Mouse (Mus musculus): ENCODE data around the gene Slc52a3. TPM values are rescaled to one million over a fixed set of nuclear protein-coding genes. Genes with fewer than 3 reads are reported as not detected.

The Slc52a3 gene
- total RNA-seq, 2 experiments from 2014 or later: 2.6 TPM

DNA sequence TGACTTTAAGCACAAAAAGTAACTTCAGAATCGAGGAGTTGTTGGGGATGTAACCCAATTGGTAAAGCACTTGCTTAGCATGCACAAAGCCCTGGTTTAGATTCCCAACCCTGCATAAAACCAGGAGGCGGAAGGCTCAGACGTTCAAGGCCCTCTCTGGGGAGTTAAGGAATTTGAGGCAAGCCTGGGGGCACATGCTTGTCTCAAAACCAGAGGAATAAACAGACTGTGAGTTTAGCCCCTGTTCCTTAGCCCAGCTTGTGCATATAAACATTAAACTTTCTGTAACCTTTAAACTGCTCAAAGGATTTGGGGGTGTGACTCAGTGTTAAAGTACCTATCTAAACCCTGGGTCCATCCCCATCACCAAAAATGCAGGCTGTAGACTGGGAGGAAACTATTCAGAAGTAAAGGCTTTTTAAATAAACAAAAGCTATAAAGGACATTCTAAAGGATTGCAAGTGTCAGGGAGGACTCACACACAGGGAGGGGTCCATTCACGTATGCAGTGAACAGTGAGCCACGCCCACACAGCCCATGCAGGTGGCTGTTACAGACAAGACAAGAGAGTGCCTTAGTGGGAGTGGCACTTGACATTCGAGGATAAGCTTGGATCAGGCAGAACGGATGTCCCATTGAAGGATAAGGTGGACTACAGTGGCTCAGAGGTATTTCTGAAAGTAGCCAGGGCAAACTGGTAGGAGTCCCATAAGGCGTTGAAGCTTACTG, 1.6 kb downstream of the Slc52a3 start:
- DNase-seq (ENCODE audit: extremely low spot score in 1 of 2, low spot score in 1 of 2): no peak

DNA sequence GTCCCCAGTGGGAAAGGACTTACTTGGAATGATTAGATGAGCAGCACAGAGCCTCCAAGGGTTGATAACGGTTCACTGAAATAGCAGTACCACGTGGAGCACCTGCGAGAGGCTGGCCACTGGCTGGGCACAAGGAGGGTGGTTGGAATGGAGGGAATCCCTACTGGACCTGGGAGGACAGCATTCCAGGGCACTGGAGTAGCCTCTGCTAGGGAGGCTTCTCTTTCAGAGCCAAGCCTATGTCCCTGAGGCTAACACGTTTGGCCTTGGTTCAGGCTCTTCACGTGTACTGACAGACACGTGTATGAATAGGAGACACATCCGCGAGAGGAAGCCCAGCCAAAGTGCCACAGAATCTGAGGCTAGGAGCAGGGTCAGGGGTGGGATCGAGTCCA, 2.2 kb downstream of the Slc52a3 start:
- no peak for DNase-seq (ENCODE audit: extremely low spot score in 1 of 2, low spot score in 1 of 2)

DNA sequence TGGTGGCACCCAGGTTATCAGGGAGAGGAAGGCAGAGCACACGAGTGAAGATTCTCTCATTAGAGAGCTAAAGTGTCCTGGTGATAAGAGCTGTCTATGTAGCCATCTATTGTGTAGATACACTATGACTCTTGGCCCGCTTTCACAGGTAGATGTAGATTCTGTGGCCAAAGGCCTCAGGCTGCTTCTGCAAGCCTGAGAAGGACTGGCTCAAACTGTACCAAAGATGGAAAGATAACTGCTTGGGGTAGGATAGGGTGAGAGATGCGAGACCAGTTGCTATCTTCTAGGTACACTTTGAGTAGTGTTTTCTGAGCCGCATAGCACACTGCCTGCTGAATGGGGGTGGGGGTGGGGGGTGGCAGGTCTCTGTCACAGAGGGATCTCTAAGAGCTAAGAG, 2.6 kb downstream of the Slc52a3 start:
- no peak for DNase-seq (ENCODE audit: extremely low spot score in 1 of 2, low spot score in 1 of 2)

DNA sequence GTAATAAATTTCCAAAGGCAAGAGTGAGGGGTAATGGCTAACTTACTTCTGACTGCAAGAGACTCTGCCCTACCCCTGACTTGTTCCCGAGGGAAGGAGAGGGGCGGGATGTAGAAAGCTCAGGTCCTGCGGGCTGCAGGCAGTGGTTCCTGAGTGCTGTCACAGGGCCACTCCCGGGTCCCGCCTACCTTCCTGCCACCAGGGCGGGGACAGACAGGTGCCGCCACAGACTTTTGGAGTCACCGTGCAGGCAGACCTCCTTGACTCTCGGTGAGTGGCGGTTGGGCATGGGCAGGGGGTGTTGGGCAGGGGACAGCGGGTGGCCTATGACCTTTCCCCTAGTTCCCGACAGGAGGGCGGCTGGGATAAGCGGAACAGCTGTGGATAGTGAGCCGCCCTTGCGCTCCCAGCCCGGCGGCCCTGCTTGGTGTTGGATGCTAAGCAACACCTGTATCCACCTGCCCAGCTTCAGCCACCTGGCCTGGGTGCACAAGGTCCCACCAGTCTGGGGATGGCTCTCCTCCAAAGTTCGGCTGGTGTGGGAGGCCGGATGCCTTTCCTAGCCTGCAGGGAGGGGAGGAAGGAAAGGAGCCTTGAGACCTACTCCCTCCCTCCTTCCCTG, 3.5 kb downstream of the Slc52a3 start:
- DNase-seq (ENCODE audit: extremely low spot score in 1 of 2, low spot score in 1 of 2): no peak

DNA sequence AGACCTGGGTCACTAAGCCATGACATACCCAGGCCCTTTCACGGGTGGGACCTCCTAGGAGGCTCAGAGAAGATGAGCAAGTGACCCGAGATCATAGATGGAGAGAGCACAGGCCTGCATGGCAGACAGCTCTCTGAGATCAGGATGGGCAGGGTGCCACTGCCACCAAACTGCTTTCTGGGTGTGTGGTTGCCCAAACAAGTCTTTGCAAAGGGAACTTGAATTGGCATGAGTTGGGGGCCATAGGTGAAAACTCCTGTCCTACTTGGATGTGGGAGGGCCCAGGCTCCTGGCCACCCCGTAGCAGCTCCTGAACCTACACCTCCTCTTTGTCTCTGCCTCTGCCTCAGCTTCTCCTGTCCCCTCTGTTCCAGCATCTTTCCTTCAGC, 4.0 kb downstream of the Slc52a3 start:
- DNase-seq (ENCODE audit: extremely low spot score in 1 of 2, low spot score in 1 of 2): no peak

DNA sequence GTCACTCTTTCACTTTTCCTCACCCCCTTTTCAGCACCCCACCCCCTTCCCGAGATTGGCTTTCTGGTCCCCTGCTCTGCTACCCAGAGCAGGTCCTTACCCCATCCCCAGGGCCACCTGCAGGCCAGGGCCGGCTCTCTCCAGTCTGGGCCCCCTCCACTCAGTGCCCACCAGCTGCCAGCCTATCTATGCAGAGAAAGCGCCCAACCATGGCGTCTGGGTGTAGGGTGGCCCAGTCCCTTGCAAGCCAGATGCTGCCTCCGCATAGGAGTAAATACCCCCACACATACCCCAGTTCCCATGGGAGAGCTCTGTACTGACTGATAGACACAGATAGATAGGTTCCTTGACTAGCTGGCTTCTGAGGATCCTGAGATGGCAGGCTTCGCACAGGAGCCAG, 4.4 kb downstream of the Slc52a3 start:
- DNase-seq (ENCODE audit: extremely low spot score in 1 of 2, low spot score in 1 of 2): no peak

DNA sequence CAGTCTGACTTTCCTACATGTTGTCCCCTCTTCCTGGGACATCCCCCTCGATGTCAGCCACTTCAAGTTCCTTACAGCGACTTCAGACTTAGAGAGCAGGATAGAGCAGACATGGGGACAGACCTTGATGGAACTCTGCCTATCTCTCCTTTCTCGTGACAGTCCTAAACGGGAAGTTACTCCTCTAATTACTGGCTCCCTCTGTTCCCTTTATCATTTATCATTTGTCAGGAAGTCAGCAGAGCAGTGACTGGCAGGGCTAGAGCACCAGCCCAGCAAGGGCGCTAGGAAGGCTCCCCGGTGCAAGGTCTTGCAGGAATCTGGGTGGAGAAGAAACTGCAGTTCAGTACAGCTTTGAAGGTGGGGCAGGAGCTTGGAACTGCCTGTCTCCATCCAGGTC, 6.2 kb downstream of the Slc52a3 start:
- no peak for DNase-seq (ENCODE audit: extremely low spot score in 1 of 2, low spot score in 1 of 2)

DNA sequence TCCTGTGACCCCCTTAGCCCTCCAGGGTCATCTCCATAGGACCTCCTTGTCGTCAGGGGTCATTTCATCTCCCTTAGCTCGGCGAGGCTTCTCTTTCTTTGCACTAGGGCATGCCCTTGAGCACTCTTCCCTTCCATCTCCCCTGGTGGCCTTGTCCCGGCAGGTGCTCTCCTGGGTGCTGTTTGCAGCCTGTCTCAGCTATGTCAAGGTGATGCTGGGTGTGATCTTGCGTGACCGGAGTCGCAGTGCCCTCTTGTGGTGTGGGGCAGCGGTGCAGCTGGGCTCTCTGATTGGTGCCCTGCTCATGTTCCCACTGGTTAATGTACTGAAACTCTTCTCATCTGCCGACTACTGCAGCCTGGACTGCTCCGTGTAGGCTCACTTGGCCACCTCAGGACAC, 11.5 kb downstream of the Slc52a3 start:
- peak; percentile 54 to 76 for DNase-seq (ENCODE audit: extremely low spot score in 1 of 2, low spot score in 1 of 2)

DNA sequence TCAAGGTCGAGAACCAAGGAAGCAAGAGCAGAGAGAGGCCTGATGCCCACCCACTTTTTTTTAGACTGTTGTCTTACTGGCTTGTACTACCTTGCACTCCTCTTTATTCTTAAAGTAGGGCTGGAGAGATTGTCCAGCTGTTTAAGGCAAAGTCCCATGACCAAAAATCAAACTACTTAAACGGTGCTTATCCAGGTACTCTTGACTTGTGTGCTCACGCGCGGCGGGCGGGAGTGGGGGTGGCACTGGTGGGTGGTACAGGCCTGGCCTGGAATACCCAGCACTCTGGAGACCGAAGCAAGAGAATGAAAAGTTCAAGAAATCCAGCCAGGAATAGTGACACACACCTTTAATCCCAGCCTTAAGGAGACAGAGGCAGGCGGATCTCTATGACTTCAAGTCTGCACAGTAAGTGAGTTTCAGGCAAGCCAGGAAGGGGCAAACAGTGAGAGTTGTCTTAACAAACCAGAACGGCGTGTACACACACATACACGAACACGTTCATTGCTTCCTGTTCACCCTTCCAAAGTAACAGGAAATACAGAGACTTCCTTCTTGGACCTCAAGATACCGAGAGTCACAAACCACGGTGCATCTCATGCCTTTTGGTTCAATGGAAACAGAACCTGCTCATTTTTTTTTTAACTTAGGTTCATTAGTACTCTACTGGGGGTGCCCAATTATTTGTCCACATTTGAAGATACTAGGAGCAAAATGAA, 12.9 kb downstream of the Slc52a3 start:
- DNase-seq (ENCODE audit: extremely low spot score in 1 of 2, low spot score in 1 of 2): no peak

DNA sequence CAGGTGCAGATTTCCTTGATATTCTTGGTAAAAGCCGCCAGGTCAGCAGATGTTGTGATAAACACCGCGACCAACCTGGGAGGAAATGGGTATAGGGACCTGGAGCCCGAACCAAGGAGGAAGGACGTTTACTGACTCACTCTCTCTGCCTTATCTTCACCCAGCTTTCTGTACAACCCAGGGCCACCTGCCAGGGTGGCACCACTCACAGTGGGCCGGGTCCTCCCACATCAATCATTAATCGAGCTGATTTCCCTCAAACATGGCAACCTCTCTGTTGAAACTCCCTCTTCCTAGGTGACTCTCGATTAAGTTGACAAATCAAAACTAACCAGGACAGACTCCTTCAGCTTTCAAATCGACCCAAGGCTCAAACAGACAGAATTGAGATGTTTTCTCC, 13.9 kb downstream of the Slc52a3 start:
- no peak for DNase-seq (ENCODE audit: extremely low spot score in 1 of 2, low spot score in 1 of 2)

DNA sequence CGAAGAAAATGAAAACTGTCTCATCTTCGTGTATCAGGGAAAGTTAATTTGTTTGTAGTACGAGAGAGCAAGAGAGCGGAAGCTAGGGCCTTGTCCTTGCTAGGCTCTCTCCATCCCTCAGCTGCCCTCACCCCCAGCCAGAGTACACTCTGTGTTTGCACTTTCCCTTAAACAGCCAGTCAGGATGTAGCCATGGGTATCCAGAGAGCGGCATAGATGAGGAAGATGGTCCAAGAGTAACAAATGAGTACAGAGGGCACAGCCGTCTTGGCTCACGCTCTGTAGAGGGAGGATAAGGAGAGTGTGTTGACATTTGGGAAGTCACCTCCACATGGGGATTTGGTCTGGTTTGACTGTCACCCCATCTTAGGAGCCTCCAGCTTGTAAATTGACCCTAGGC, 14.3 kb downstream of the Slc52a3 start:
- no peak for DNase-seq (ENCODE audit: extremely low spot score in 1 of 2, low spot score in 1 of 2)

DNA sequence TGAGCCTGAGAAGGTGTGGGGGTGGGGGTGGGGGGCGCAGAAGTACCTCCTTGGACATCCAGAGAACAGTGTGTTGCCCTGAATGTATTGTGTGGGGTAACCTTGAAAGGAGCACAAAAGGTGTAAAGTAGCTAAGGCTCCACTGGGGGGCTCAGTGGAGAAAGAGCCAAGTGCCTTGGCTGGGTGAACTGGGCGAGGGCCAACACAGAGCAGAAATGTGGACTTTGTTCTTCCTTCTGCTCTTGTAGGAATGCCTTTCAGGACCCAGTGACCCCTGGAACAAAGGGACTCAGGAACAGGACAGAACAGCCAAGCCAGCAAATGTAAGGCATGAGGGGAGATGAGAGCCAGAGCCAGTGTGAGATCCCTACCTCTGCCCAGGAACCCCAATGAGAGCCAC, 15.4 kb downstream of the Slc52a3 start:
- DNase-seq (ENCODE audit: extremely low spot score in 1 of 2, low spot score in 1 of 2): no peak

DNA sequence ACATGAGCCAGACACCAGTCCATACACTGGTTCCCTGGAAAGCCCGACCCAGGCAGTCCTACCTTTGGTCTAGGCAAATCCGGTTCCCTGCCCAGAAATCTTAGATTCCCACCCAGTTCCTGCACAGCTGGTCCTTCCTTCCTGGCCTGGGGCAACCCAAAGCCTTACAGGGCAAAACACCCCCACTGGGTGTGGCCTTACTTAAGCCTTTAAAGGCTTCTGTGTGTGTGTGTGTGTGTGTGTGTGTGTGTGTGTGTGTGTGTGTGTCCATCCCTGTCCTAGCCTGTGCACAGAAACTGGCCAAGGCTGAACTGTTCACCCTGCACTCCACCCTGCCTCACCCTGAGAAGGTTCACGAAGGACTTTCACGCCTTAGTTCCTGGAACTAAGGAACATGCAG, 15.9 kb downstream of the Slc52a3 start:
- DNase-seq (ENCODE audit: extremely low spot score in 1 of 2, low spot score in 1 of 2): no peak

DNA sequence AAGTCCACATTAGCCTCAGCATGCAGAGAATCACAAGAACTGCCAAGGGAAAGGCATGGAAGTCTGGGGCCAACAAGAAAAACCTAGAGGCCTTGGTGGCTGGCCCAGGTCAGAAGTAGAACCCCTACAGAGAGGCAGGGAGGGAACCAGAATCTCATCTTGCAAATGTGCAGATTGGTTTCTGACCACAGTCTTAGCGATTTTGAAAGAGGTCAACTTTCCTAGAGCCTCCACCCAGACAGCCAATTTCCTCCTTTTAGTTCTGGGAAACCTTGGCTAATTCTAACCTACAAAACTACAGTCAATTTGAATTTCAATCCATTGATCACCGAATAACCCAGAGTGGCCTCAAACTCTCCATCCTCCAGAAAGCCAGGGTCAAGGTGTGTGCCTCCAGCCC, 16.4 kb downstream of the Slc52a3 start:
- no peak for DNase-seq (ENCODE audit: extremely low spot score in 1 of 2, low spot score in 1 of 2)

DNA sequence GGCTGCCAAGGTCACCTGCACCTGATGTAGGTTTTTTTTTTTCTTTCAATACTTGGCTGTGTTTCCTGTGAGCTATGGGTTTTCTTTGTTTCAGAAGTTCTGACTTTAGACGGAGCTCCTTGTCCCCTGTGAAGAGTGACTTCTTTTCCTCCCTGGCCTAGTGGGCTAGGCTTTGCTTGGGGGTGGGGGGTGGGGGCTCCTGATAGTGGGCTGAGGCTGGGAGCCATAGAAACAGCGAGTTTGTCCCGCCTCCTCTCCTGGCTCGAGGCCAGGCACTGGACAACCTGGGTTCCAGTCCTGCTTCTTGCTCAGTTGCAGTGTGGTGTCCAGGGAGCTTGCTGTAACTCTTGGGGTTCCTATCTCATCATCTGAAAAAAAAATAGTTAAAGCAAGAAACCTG, 19.7 kb downstream of the Slc52a3 start:
- DNase-seq (ENCODE audit: extremely low spot score in 1 of 2, low spot score in 1 of 2): no peak

DNA sequence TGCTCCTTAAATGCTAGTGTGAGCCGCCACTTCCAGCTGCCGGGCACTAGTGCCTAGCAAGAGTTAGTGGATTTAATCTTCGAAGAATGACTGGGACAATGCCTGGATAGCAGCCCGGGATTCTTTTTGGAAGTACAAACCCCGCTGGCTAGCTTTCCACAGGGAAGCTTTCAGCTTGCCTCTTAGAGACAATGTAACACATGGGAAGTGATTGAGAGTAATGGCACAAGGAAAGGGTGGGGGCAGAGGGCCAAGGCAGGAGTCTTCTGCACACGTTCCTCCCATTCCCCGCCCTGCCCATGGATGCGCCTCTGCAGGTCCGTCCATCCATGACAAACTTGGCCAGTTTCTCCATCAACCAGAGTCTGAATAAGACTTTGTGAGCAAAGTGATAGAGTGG, 20.4 kb downstream of the Slc52a3 start:
- no peak for DNase-seq (ENCODE audit: extremely low spot score in 1 of 2, low spot score in 1 of 2)

DNA sequence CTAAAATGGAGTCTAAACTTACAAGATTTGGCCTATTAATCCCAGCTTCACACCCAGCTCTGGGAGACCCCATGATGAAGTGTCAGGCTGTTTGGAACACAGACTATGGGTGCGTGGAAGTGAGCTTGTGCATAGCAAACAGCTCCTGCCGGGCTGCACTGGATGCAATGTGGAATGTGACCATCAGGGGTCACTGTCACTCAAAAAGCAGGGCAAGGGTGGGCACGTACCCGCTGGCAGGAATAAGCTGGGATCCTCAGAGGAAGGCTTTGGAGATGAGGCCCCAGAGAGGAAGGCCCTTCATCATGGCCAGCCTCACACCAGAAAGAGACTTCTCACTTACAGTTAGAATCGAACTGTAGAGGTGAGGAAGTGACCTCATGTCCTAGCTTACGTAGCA, 23.9 kb downstream of the Slc52a3 start:
- DNase-seq (ENCODE audit: extremely low spot score in 1 of 2, low spot score in 1 of 2): peak in 1 of 2 experiments; percentile 71

DNA sequence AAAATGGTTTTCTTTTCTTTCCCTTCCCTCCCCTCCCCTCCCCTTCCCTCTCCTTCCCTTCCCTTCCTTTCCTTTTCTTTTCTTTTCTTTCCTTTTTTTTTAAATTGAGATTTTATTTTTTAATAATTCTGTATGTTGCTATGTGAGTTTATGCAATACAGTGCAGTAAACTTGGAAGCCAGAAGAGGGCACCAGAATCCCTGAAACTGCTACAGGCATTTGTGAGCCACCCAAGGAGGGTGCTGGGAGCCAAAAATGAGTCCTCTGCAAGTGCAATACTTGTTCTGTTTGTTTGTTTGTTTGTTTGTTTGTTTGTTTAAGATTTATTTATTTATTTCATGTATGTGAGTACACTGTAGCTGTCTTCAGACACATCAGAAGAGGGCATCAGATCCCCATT, 25.7 kb downstream of the Slc52a3 start:
- no peak for DNase-seq (ENCODE audit: extremely low spot score in 1 of 2, low spot score in 1 of 2)

DNA sequence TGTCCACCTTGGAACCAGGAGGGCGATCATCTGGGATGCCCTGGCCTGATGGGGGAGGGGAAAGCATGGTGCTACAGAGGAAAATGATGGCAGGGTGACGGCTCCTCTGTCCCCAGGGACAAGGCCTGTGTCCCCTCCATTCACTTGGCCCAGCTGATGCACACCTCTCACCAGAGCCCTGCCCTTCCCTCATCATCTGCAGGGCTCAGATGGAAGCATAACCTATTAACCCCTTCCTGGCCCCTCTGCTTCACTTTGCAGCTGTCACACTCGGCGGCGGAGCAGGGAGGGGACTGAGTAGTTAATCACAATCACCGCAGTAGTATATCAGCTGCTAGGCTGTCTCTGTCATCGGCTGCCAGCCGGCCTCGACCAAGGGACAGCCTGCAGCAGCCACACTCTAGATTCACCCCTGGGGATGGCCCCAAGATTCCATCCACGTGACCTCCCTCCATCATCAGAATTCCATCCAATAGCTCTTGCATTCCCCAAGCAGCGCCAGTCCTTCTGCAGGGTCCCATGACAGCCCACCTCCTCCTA, 28.6 kb downstream of the Slc52a3 start:
- DNase-seq (ENCODE audit: extremely low spot score in 1 of 2, low spot score in 1 of 2): no peak

DNA sequence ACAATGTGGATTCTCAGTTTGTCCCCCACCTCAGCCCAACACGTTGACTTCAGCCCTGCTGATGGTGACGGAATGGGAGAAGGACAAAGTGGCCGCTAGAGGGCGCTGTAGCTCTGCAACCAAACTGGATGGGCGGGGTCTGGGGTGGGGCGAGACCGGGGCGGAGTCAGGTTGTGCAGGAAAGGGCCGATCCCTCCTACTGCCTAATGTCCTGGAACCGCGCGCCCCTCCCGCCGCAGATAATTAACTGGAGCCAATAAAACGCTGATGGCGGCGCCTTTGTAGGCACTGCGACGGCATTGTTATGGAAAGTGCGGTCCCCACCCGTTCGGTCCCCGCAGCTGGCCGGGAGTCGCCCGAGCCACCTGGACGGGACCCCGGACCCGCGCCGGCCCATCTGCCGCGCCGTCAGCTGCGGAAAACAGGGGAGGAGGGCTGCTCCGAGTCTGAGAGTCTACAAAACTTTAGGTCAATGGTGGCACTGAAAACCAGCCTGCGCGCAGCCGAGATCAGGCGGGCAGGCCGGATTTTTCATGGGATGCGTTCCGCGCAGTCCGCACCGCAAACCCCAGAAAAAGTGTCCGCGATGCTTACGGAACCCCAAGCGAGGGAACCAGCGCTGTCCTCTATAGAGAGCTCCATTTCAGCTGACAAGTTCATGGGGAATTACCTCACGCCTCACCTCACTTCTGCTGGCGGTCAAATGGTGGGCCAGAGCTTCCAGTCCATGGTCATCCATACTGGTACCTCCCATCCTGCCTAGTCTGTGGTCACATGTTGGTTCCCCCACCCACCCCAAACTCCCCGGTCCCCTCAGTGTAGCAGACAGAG, 33.2 kb downstream of the Slc52a3 start:
- DNase-seq (ENCODE audit: extremely low spot score in 1 of 2, low spot score in 1 of 2): peak; percentile 81 to 97

DNA sequence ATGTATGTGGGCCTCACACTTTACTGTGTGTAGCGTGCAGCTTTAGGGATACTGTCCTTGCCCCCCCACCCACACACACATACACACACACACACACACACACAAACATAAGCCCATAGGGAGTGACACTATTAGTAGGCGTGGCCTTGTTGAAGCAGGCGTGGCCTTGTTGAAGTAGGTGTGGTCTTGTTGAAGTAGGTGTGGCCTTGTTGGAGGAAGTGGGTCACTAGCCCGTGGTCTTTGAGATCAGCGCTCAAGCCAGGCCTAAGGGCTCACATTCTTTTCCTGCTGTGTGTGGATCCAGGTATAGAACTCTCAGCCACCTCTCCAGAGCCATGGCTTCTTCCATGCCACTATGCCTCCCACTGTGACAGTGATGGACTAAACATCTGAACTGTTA, 34.7 kb downstream of the Slc52a3 start:
- DNase-seq (ENCODE audit: extremely low spot score in 1 of 2, low spot score in 1 of 2): no peak
